Mouse (Mus musculus): ENCODE data around the gene Esf1.
A peak's percentile ranks its signal among the peaks of the same experiment; 100 is the strongest.
"Not testable (repeated sequence)": the region's sequence is repeated elsewhere in the genome, so short reads cannot be mapped to it uniquely, and the experiment has no call there.

Gene Esf1

GRCm38 (mm10) chr2:140170127-140170802 lies at the start of gene Esf1, which contains the start of gene Ndufaf5:
TSS of gene Esf1 (minus strand) at chr2:140170564.
TSS of gene Ndufaf5 (plus strand) at chr2:140170649.
- ATAC-seq (ENCODE audit: insufficient number of reproducible peaks, low FRiP score, low TSS enrichment): peak; percentile 93

- no peak for ATAC-seq (ENCODE audit: insufficient number of reproducible peaks, low FRiP score, low TSS enrichment)
Observed at GRCm38 (mm10) chr2:140215965-140216364, 45.6 kb upstream of the Esf1 start.

GRCm38 (mm10) chr2:140215415-140215814 lies 45.1 kb upstream of the Esf1 start:
- peak; percentile 65; the same call in 1 of the 2 replicates for ATAC-seq (ENCODE audit: insufficient number of reproducible peaks, low FRiP score, low TSS enrichment)

- ATAC-seq (ENCODE audit: insufficient number of reproducible peaks, low FRiP score, low TSS enrichment): no peak
Observed at GRCm38 (mm10) chr2:140214519-140215027, 44.2 kb upstream of the Esf1 start.

- no peak for ATAC-seq (ENCODE audit: insufficient number of reproducible peaks, low FRiP score, low TSS enrichment)
Observed at GRCm38 (mm10) chr2:140203756-140204155, 33.4 kb upstream of the Esf1 start.

GRCm38 (mm10) chr2:140202573-140202972 lies 32.2 kb upstream of the Esf1 start:
- ATAC-seq (ENCODE audit: insufficient number of reproducible peaks, low FRiP score, low TSS enrichment): no peak; the same call in 1 of the 2 replicates

- ATAC-seq (ENCODE audit: insufficient number of reproducible peaks, low FRiP score, low TSS enrichment): no peak
Observed at GRCm38 (mm10) chr2:140200713-140201112, 30.3 kb upstream of the Esf1 start.

- ATAC-seq (ENCODE audit: insufficient number of reproducible peaks, low FRiP score, low TSS enrichment): not testable (repeated sequence)
Observed at GRCm38 (mm10) chr2:140185685-140186210, 15.4 kb upstream of the Esf1 start.

GRCm38 (mm10) chr2:140170803-140171553 lies 614 bp upstream of the Esf1 start:
- peak; percentile 69 for ATAC-seq (ENCODE audit: insufficient number of reproducible peaks, low FRiP score, low TSS enrichment)

GRCm38 (mm10) chr2:140169057-140169456 lies 1.3 kb downstream of the Esf1 start:
- ATAC-seq (ENCODE audit: insufficient number of reproducible peaks, low FRiP score, low TSS enrichment): no peak

GRCm38 (mm10) chr2:140163351-140163854 lies 7.0 kb downstream of the Esf1 start:
- ATAC-seq (ENCODE audit: insufficient number of reproducible peaks, low FRiP score, low TSS enrichment): no peak

GRCm38 (mm10) chr2:140159186-140159730 lies 11.1 kb downstream of the Esf1 start:
- ATAC-seq (ENCODE audit: insufficient number of reproducible peaks, low FRiP score, low TSS enrichment): no peak; the same call in 1 of the 2 replicates

GRCm38 (mm10) chr2:140151743-140152142 lies 18.6 kb downstream of the Esf1 start, which contains the start of gene Gm17374:
TSS of gene Gm17374 (plus strand) at chr2:140152043.
- ATAC-seq (ENCODE audit: insufficient number of reproducible peaks, low FRiP score, low TSS enrichment): not testable (repeated sequence)

- no peak for ATAC-seq (ENCODE audit: insufficient number of reproducible peaks, low FRiP score, low TSS enrichment)
Observed at GRCm38 (mm10) chr2:140125516-140125915, 44.8 kb downstream of the Esf1 start.

- no peak for ATAC-seq (ENCODE audit: insufficient number of reproducible peaks, low FRiP score, low TSS enrichment)
Observed at GRCm38 (mm10) chr2:140113851-140114250, 56.5 kb downstream of the Esf1 start.

- ATAC-seq (ENCODE audit: insufficient number of reproducible peaks, low FRiP score, low TSS enrichment): no peak
Observed at GRCm38 (mm10) chr2:140108945-140109344, 61.4 kb downstream of the Esf1 start.

GRCm38 (mm10) chr2:140107641-140108040 lies 62.7 kb downstream of the Esf1 start:
- no peak for ATAC-seq (ENCODE audit: insufficient number of reproducible peaks, low FRiP score, low TSS enrichment)

- no peak for ATAC-seq (ENCODE audit: insufficient number of reproducible peaks, low FRiP score, low TSS enrichment)
Observed at GRCm38 (mm10) chr2:140104951-140105350, 65.4 kb downstream of the Esf1 start.

- ATAC-seq (ENCODE audit: insufficient number of reproducible peaks, low FRiP score, low TSS enrichment): no peak
Observed at GRCm38 (mm10) chr2:140100551-140101474, 69.6 kb downstream of the Esf1 start.
